Mouse (Mus musculus) liver, adult (tissue): ENCODE measurements around the gene Cdk2.

Source experiments
- GATA4 ChIP-seq: IDR thresholded peaks from 2 replicates; pipeline ENCODE4 v1.6.1; 2014; ENCODE audit warnings: mild to moderate bottlenecking, low read length; ENCODE audit not compliant: insufficient replicate concordance

Gene Cdk2

GRCm38 (mm10) chr10:128704491-128705316, at the start of gene Cdk2:
Gene Cdk2, minus strand, starts transcription at chr10:128705031.
- no peak for TF ChIP-seq GATA4

- no peak for TF ChIP-seq GATA4
Observed at GRCm38 (mm10) chr10:128748252-128748864, 43.5 kb upstream of the Cdk2 start.

GRCm38 (mm10) chr10:128747646-128748251, 42.9 kb upstream of the Cdk2 start, which contains the start of gene Pym1:
Gene Pym1, plus strand, starts transcription at chr10:128747889.
- no peak; the same call in 1 of the 2 replicates for TF ChIP-seq GATA4

- no peak for TF ChIP-seq GATA4
Observed at GRCm38 (mm10) chr10:128746972-128747645, 42.3 kb upstream of the Cdk2 start.

GRCm38 (mm10) chr10:128745946-128746613, 41.2 kb upstream of the Cdk2 start:
- no peak for TF ChIP-seq GATA4

GRCm38 (mm10) chr10:128744680-128745601, 40.1 kb upstream of the Cdk2 start, which contains the start of gene Dgka:
Gene Dgka, minus strand, starts transcription at chr10:128744855.
- no peak for TF ChIP-seq GATA4

GRCm38 (mm10) chr10:128744211-128744610, 39.4 kb upstream of the Cdk2 start:
- no peak for TF ChIP-seq GATA4

- TF ChIP-seq GATA4, result no peak
Observed at GRCm38 (mm10) chr10:128743791-128744191, 39.0 kb upstream of the Cdk2 start.

GRCm38 (mm10) chr10:128743235-128743634, 38.4 kb upstream of the Cdk2 start:
- no peak for TF ChIP-seq GATA4

- no peak for TF ChIP-seq GATA4
Observed at GRCm38 (mm10) chr10:128742616-128743015, 37.8 kb upstream of the Cdk2 start.

GRCm38 (mm10) chr10:128740296-128740695, 35.5 kb upstream of the Cdk2 start:
- TF ChIP-seq GATA4, result no peak

GRCm38 (mm10) chr10:128737435-128737834, 32.6 kb upstream of the Cdk2 start:
- TF ChIP-seq GATA4, result no peak

- no peak for TF ChIP-seq GATA4
Observed at GRCm38 (mm10) chr10:128731992-128732391, 27.2 kb upstream of the Cdk2 start.

- TF ChIP-seq GATA4, result no peak
Observed at GRCm38 (mm10) chr10:128731002-128731433, 26.2 kb upstream of the Cdk2 start.

- no peak for TF ChIP-seq GATA4
Observed at GRCm38 (mm10) chr10:128728059-128728458, 23.2 kb upstream of the Cdk2 start.
